Mouse (Mus musculus) heart, adult 2 months (tissue): ENCODE data around the gene Rhbdf2.

Source experiments
- EP300 ChIP-seq: fragments of 200-500 bp; IDR thresholded peaks from 2 replicates; pipeline ENCODE4 v1.6.1; 2011; ENCODE audit warnings: low read depth, low read length, control low read depth; ENCODE audit not compliant: insufficient read depth
- POLR2A ChIP-seq: fragments of 200-500 bp; IDR thresholded peaks from 2 replicates; pipeline ENCODE4 v1.6.1; 2011; ENCODE audit warnings: mild to moderate bottlenecking, low read depth, low read length, control low read depth; ENCODE audit not compliant: insufficient read depth

GRCm38 (mm10) chr11:116661948-116662377 lies 35.1 kb upstream of the Rhbdf2 start:
- TF ChIP-seq POLR2A (no peak), EP300 (no peak)
